Mouse (Mus musculus): Measurements from ENCODE around the gene Olfr1469.
"Not testable (repeated sequence)": the region's sequence is repeated elsewhere in the genome, so short reads cannot be mapped to it uniquely, and the experiment has no call there.

Olfr1469 gene

GRCm38 (mm10) chr19:13407549-13407948, at the start of gene Olfr1469:
Olfr1469 (plus strand) TSS chr19:13407849.
- DNase-seq (ENCODE audit: low read depth, low spot score), result no peak

- DNase-seq (ENCODE audit: low read depth, low spot score), result no peak
Observed at GRCm38 (mm10) chr19:13361936-13362335, 45.7 kb upstream of the Olfr1469 start, which contains the start of gene Olfr1467. Olfr1467 (plus strand) TSS chr19:13362236.

GRCm38 (mm10) chr19:13443109-13443508, 35.5 kb downstream of the Olfr1469 start, which contains the start of gene Olfr1471:
Olfr1471 (plus strand) TSS chr19:13443409.
- not testable (repeated sequence) for DNase-seq (ENCODE audit: low read depth, low spot score)

GRCm38 (mm10) chr19:13455986-13456385, 48.3 kb downstream of the Olfr1469 start, which contains the start of gene Olfr1472:
Olfr1472 (minus strand) TSS chr19:13456086.
- no peak for DNase-seq (ENCODE audit: low read depth, low spot score)

All from mesoderm, embryonic 11.5 days (tissue).